Mouse (Mus musculus) splenic B cell, adult 2 months (primary cell): ENCODE measurements at regions not wholly inside any gene's neighbourhood (a gene's known extent, or its start where the extent isn't known, plus 50 kb on each side); places are given as distances from the start of the nearest gene placed in this dataset.

Experiments
- DNase-seq: peaks from one replicate; pipeline ENCODE4 v3.0.0-alpha.2; 2011; ENCODE audit warnings: low read depth, low spot score
- H3K27me3 ChIP-seq: 2 replicates; pipeline ENCODE4 v1.6.1; 2012; ENCODE audit warnings: mild to moderate bottlenecking, low read length, moderate library complexity, mixed read lengths; ENCODE audit not compliant: control insufficient read depth, poor library complexity, insufficient read depth, severe bottlenecking
- H3K36me3 ChIP-seq: 2 replicates; pipeline ENCODE4 v1.6.1; 2012; ENCODE audit warnings: mild to moderate bottlenecking, low read length, moderate library complexity, mixed read lengths; ENCODE audit not compliant: control insufficient read depth, poor library complexity, insufficient read depth, severe bottlenecking

- DNase-seq: no peak
- Histone ChIP-seq H3K36me3 (no peaks in the 10 kb centered on the region), H3K27me3 (no peaks in the 10 kb centered on the region)
Observed at GRCm38 (mm10) chr5:106392213-106392612, 65.8 kb downstream of the Barhl2 start.

- no peaks in the 10 kb centered on the region for H3K27me3 ChIP-seq
- no peaks in the 10 kb centered on the region for H3K36me3 ChIP-seq
- no peak for DNase-seq
Observed at GRCm38 (mm10) chr5:106386621-106387020, 71.3 kb downstream of the Barhl2 start.

GRCm38 (mm10) chr5:106385838-106386237 lies 72.1 kb downstream of the Barhl2 start:
- no peaks in the 10 kb centered on the region for H3K27me3 ChIP-seq
- no peak for DNase-seq
- no peaks in the 10 kb centered on the region for H3K36me3 ChIP-seq

DNA sequence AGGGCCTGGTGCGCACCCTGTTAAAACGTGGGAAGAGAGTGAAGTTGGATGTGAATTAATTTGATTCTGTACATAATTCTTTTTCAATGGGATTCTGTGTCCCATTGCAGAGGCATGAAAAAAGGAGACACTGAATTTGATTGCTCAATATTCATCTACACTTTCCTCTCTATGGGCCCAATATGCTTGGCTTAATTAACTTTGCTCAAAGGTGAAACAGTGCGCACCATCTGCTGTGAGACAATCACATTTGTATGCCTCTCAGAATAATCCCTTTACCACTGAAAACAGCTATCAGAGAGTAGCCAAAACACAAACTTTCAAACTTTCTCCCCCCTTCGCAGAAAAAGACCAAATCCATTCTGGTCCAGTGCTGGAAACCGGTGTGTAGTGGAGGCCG lies 72.7 kb downstream of the Barhl2 start:
- H3K36me3 ChIP-seq: no peaks in the 10 kb centered on the region
- DNase-seq: no peak

GRCm38 (mm10) chr5:106384138-106384770 lies 73.7 kb downstream of the Barhl2 start:
- Histone ChIP-seq H3K27me3 (no peaks in the 10 kb centered on the region), H3K36me3 (no peaks in the 10 kb centered on the region)
- no peak for DNase-seq

More for the DNA sequence above, 72.7 kb downstream of the Barhl2 start:
- H3K27me3 ChIP-seq: no peaks in the 10 kb centered on the region

GRCm38 (mm10) chr5:106381919-106382318 lies 76.0 kb downstream of the Barhl2 start:
- Histone ChIP-seq H3K27me3 (no peaks in the 10 kb centered on the region), H3K36me3 (no peaks in the 10 kb centered on the region)
- no peak for DNase-seq

- no peaks in the 10 kb centered on the region for H3K36me3 ChIP-seq
- H3K27me3 ChIP-seq: no peaks in the 10 kb centered on the region
- no peak for DNase-seq
Observed at GRCm38 (mm10) chr5:106380631-106381285, 77.2 kb downstream of the Barhl2 start.

DNA sequence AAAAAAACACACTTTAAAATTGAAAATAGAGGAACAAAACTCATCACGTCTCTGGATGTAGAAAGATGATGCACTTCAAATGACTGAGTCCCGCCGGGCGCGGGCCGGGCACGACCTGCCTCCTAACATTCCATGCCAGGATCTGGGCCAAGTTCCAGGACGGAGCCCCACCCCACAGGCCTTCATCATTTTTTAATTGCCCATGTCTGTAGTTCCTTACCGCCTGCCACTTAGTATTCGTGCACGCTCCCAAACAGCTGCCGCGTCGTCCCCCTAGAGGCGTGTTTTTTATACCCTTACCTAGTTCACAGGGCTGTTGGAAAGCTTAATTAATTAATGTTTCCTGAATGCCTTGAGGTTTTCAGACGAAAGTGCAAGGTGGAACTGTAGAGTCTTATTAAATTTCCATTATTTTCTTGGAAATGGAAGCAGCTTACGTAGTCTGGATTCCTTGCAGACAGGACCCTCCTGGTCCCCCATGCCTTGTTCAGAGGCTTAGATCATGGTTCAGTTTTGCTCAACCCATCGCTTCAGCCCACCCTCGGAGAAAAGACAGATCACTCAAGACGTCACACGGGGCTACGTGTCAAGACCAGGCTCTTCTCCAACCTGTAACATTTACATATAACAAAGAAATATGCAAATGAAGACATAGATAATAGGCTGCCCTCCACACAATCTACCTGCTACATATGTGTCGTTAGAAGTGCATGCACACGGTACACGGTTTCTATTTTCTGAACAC lies 81.0 kb downstream of the Barhl2 start:
- Histone ChIP-seq H3K27me3 (no peaks in the 10 kb centered on the region), H3K36me3 (no peaks in the 10 kb centered on the region)
- DNase-seq: no peak

DNA sequence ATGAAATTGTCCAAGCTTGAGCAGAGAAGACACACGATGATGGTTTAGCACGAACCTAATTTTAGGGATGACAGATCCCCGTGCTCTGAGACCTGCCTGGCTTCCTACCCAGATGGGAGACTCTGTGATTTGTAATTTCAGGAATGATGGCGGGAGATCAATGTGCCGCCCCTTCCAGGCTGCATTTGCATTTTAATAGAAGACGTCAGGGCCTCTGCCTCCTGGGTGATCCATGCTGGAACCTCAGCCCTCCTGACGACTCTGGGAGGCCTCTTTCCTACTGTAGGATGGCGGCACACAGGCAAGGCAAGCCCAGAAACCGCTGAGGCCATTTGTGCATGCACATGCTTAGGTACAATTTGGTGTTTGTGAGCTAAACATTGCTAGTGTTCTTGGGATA lies 90.1 kb downstream of the Barhl2 start:
- no peaks in the 10 kb centered on the region for H3K27me3 ChIP-seq

DNA sequence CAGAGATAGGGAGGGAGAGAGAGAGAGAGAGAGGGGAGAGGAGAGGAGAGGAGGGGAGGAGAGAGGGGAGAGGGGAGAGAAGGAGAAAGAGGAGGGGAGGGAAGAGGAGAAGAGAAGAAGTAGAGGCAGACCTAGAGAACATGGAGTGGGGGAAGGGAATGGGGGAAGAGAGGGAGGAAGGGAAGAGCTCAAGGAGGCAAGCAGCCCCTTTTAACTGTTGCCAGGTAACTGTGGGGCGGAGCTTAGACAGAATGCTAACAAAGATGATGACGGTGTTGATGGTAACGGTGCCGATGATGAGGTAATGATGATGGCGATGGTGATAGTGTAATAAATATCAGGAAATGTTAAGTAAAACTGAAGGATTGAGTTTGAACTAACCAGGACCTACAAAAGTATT lies 90.7 kb downstream of the Barhl2 start:
- no peaks in the 10 kb centered on the region; the same call in 1 of the 2 replicates for H3K27me3 ChIP-seq
- H3K36me3 ChIP-seq: no peaks in the 10 kb centered on the region
- no peak for DNase-seq

More for the DNA sequence above, 90.1 kb downstream of the Barhl2 start:
- DNase-seq: no peak
- H3K36me3 ChIP-seq: no peaks in the 10 kb centered on the region

GRCm38 (mm10) chr5:106366006-106366405 lies 92.0 kb downstream of the Barhl2 start:
- DNase-seq: no peak
- no peaks in the 10 kb centered on the region; the same call in 1 of the 2 replicates for H3K27me3 ChIP-seq
- no peaks in the 10 kb centered on the region for H3K36me3 ChIP-seq

DNA sequence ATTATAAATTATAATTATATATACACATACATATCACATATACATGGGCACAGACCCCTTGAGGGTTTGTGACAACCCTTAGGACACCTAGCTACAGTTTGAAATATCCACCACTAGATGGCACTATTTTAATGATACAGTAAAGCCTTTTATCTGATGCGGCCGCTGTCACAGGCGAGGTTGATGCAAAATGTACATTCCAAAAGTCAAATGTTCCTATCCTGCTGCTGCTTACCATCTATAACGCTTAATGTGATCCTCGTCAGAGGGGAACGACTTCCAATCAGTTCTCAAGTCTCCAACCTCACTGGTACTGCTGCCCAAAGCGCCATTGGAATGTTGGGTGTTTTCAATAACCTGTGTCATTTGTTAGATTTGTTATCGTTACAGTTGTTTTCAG lies 92.9 kb downstream of the Barhl2 start:
- Histone ChIP-seq H3K36me3 (no peaks in the 10 kb centered on the region), H3K27me3 (no peaks in the 10 kb centered on the region; the same call in 1 of the 2 replicates)
- DNase-seq: peak; percentile 8

GRCm38 (mm10) chr5:106351348-106351747 lies 106.6 kb downstream of the Barhl2 start:
- Histone ChIP-seq H3K36me3 (no peaks in the 10 kb centered on the region), H3K27me3 (no peaks in the 10 kb centered on the region)
- DNase-seq: no peak

- H3K27me3 ChIP-seq: no peaks in the 10 kb centered on the region
- no peaks in the 10 kb centered on the region for H3K36me3 ChIP-seq
- no peak for DNase-seq
Observed at GRCm38 (mm10) chr5:106349851-106350515, 108.0 kb downstream of the Barhl2 start.

GRCm38 (mm10) chr5:106344308-106344707 lies 113.7 kb downstream of the Barhl2 start:
- H3K27me3 ChIP-seq: no peaks in the 10 kb centered on the region; the same call in 1 of the 2 replicates
- no peak for DNase-seq
- no peaks in the 10 kb centered on the region for H3K36me3 ChIP-seq
